19 mouse cellular contexts compared by ENCODE assay signal in the genomic region with DNA sequence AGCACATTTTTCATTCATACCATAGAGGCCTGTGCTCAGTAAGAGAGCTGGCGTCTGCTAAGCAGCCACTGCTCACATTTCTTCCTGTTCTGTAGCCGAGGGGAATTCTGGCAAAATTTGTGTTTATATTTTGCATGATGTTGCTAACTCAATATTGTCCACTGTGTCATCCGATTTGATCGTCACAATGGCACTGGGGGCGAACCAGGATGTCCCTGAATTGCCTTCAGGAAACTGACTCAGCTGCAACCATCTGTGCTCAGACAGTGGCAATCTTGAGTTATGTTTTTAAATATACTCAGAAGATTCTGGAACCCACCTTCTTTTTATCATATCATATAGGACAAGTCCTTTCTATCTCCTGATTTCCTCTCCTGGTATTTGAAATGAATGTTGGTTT.
A peak's percentile ranks its signal among the peaks of the same experiment; 100 is the strongest.
DNase-seq lines count a peak whose midpoint lies in the region; ATAC-seq and TF ChIP-seq lines count a peak whose summit lies in the region.
"Had no signal": no experiment of that assay in that cellular context is flagged by ENCODE, and none has a peak within 500 bp of the region (broad histone marks: within the 10 kb centered on the region; RNA-seq: fewer than 3 reads in every experiment).

No protein-coding gene starts in this region.

- peak overlapping the region; percentile 42; the same call in 1 of the 2 replicates for H3K27ac ChIP-seq in heart, embryonic 15.5 days
- H3K27ac ChIP-seq in heart, embryonic 10.5 days = no peak overlapping the region
- no peak overlapping the region for H3K27ac ChIP-seq in lung, embryonic 14.5 days (ENCODE audit: low read depth)
- H3K27ac ChIP-seq: limb, embryonic 12.5 days had no signal

- peak; percentile 4 to 34 for DNase-seq in adrenal gland, postnatal 36 days
- DNase-seq in adrenal gland, postnatal 14 days = no peak
- DNase-seq in heart, embryonic 10.5 days (ENCODE audit: low spot score) = no peak
- peak; percentile 62 for DNase-seq in lung, embryonic 14.5 days
- DNase-seq in lung, adult 2 months = no peak
- DNase-seq in lung, postnatal 25 days (ENCODE audit: low spot score) = peak; percentile 28
- no peak for DNase-seq in spleen, postnatal 14 days (ENCODE audit: low spot score in 2 of 2)
- DNase-seq: cerebellum, adult 18-20 months; cerebellum, postnatal 36 days; kidney, adult 8-10 months; right cerebral cortex, postnatal 14 days; thymus, postnatal 14 days had no signal

- no peaks in the 10 kb centered on the region for H3K27me3 ChIP-seq in heart, embryonic 15.5 days
- H3K27me3 ChIP-seq in heart, embryonic 10.5 days (ENCODE audit: insufficient read depth, poor library complexity, severe bottlenecking) = no peaks in the 10 kb centered on the region
- no peaks in the 10 kb centered on the region for H3K27me3 ChIP-seq in lung, embryonic 14.5 days (ENCODE audit: insufficient read depth, low read length)

- 60% methylated on average over 5 of the region's 5 CpGs for WGBS in heart, embryonic 15.5 days
- 74% methylated on average over 5 of the region's 5 CpGs for WGBS in heart, embryonic 10.5 days
- WGBS in lung, embryonic 14.5 days = 55% methylated on average over 5 of the region's 5 CpGs
- WGBS in lung, adult 2 months = 40% methylated on average over 5 of the region's 5 CpGs

- no peak for ATAC-seq in heart, embryonic 15.5 days (replicated peaks; ENCODE audit: insufficient number of reproducible peaks, insufficient read depth, low FRiP score, low read depth)
- no peak for ATAC-seq in lung, embryonic 14.5 days (ENCODE audit: insufficient read depth)
- ATAC-seq: CD4-positive, CD25-positive, alpha-beta regulatory T cell, adult 4 months; forebrain, embryonic 16.5 days; hindbrain, embryonic 16.5 days; midbrain, embryonic 16.5 days had no signal

- no peaks in the 10 kb centered on the region for H3K36me3 ChIP-seq in heart, embryonic 15.5 days
- H3K36me3 ChIP-seq in heart, embryonic 10.5 days = no peaks in the 10 kb centered on the region
- no peaks in the 10 kb centered on the region for H3K36me3 ChIP-seq in lung, embryonic 14.5 days (ENCODE audit: insufficient read depth)
- H3K36me3 ChIP-seq: G1E; limb, embryonic 12.5 days had no signal

- no peak overlapping the region for H3K4me2 ChIP-seq in heart, embryonic 15.5 days
- H3K4me2 ChIP-seq in lung, embryonic 14.5 days = no peak overlapping the region
- H3K4me2 ChIP-seq: limb, embryonic 12.5 days had no signal

- H3K4me3 ChIP-seq in heart, embryonic 15.5 days = no peak overlapping the region
- no peak overlapping the region for H3K4me3 ChIP-seq in heart, embryonic 10.5 days
- no peak overlapping the region for H3K4me3 ChIP-seq in lung, embryonic 14.5 days (ENCODE audit: low read depth, low read length)
- H3K4me3 ChIP-seq in lung, adult 2 months (replicated peaks; ENCODE audit: extremely low read depth, low read depth, low read length) = no peak overlapping the region
- H3K4me3 ChIP-seq: limb, embryonic 12.5 days had no signal

- H3K9ac ChIP-seq in heart, embryonic 15.5 days = no peak overlapping the region
- no peak overlapping the region for H3K9ac ChIP-seq in lung, embryonic 14.5 days
- H3K9ac ChIP-seq: limb, embryonic 12.5 days had no signal

- TF ChIP-seq POLR2A in lung, adult 2 months (IDR thresholded peaks at IDR 0.05; ENCODE audit: borderline replicate concordance, extremely low read depth, low read depth, low read length) = no peak

- no peaks in the 10 kb centered on the region for H3K9me3 ChIP-seq in heart, embryonic 15.5 days (replicated peaks)
- no peaks in the 10 kb centered on the region for H3K9me3 ChIP-seq in heart, embryonic 10.5 days
- H3K9me3 ChIP-seq in lung, embryonic 14.5 days (ENCODE audit: low read depth, low read length) = no peaks in the 10 kb centered on the region
- H3K9me3 ChIP-seq: limb, embryonic 12.5 days had no signal

- no peaks in the 10 kb centered on the region for H3K4me1 ChIP-seq in heart, embryonic 15.5 days (replicated peaks)
- no peaks in the 10 kb centered on the region for H3K4me1 ChIP-seq in heart, embryonic 10.5 days
- H3K4me1 ChIP-seq in lung, embryonic 14.5 days (ENCODE audit: insufficient read depth) = no peaks in the 10 kb centered on the region
- no peaks in the 10 kb centered on the region; the same call in 1 of the 2 replicates for H3K4me1 ChIP-seq in lung, adult 2 months (ENCODE audit: control insufficient read depth, insufficient read depth, low read length)

- TF ChIP-seq CTCF in lung, embryonic 14.5 days (IDR thresholded peaks at IDR 0.05; ENCODE audit: low read depth) = no peak
- no peak for TF ChIP-seq CTCF in lung, adult 2 months (IDR thresholded peaks at IDR 0.05; ENCODE audit: insufficient read depth, low read length)

Comparison
In these comparisons a context has a peak if more than half of its experiments do, and no peak if none do; other contexts are left out.
1. DNase-seq: peak in adrenal gland, postnatal 36 days (2 of 2), lung, embryonic 14.5 days (single experiment) and lung, postnatal 25 days (single experiment); none in adrenal gland, postnatal 14 days (single experiment), heart, embryonic 10.5 days (single experiment), lung, adult 2 months (single experiment) and spleen, postnatal 14 days (0 of 2).